Mouse (Mus musculus) midbrain, embryonic 12.5 days (tissue): ENCODE data around the gene Ints4. TPM values are rescaled to one million over a fixed set of nuclear protein-coding genes. Genes with fewer than 3 reads are reported as not detected.
"Not testable (repeated sequence)": the region's sequence is repeated elsewhere in the genome, so short reads cannot be mapped to it uniquely, and the experiment has no call there.

Source experiments
- ATAC-seq: fragments of 200-750 bp; cut with Nextera tagmentation; 2 replicates; pipeline ENCODE4 v1.8.0; 2017; ENCODE audit warnings: low read depth, moderate TSS enrichment, moderate library complexity; ENCODE audit not compliant: low FRiP score
- H3K27ac ChIP-seq: fragments of 300-500 bp; sonication (generic); replicated peaks from 2 replicates; pipeline ENCODE4 v1.5.1; 2016; ENCODE audit warnings: mild to moderate bottlenecking
- H3K27me3 ChIP-seq: fragments of 300-500 bp; sonication (generic); 2 replicates; pipeline ENCODE4 v1.6.1; 2016; ENCODE audit warnings: mild to moderate bottlenecking
- H3K36me3 ChIP-seq: fragments of 300-500 bp; sonication (generic); 2 replicates; pipeline ENCODE4 v1.6.1; 2016
- H3K4me1 ChIP-seq: fragments of 300-500 bp; sonication (generic); 2 replicates; pipeline ENCODE4 v1.6.1; 2016
- H3K4me2 ChIP-seq: fragments of 300-500 bp; sonication (generic); replicated peaks from 2 replicates; pipeline ENCODE4 v1.6.1; 2016; ENCODE audit warnings: mild to moderate bottlenecking, moderate library complexity
- H3K4me3 ChIP-seq: fragments of 300-500 bp; sonication (generic); 2 replicates; pipeline ENCODE4 v1.5.1; 2016; ENCODE audit warnings: mild to moderate bottlenecking
- H3K9ac ChIP-seq: fragments of 300-500 bp; sonication (generic); replicated peaks from 2 replicates; pipeline ENCODE4 v1.6.1; 2016; ENCODE audit warnings: mild to moderate bottlenecking, moderate library complexity
- H3K9me3 ChIP-seq: fragments of 300-500 bp; sonication (generic); 2 replicates; pipeline ENCODE4 v1.6.1; 2016; ENCODE audit warnings: mild to moderate bottlenecking
- WGBS: fragments of 180-500 bp; shearing (Covaris S2); methylation state at CpG from one replicate; pipeline ENCODE4 v1.1.7; 2016; 5-methylcytosine and 5-hydroxymethylcytosine counted together
- polyA plus RNA-seq: library from polyadenylated mRNA; unstranded; fragments of >200 nt; fragmentation: Nextera tagmentation; extraction: Ambion mirVana; gene quantifications from 2 replicates; pipeline ENCODE4 v1.2.1, GENCODE M21; 2016

The Ints4 gene
- polyA plus RNA-seq: 50.1 and 53.3 TPM in 2 replicates

GRCm38 (mm10) chr7:97480821-97481339 is at the start of gene Ints4:
Gene Ints4, plus strand, starts transcription at chr7:97480956.
- peak within 1 kb of the TSS; percentile 69 for H3K27ac ChIP-seq
- peak within 1 kb of the TSS; percentile 89 for H3K4me2 ChIP-seq
- H3K9me3 ChIP-seq: no peaks in the 10 kb centered on the region

GRCm38 (mm10) chr7:97433517-97433916 is 47.2 kb upstream of the Ints4 start:
- not testable (repeated sequence) for H3K36me3 ChIP-seq, ATAC-seq, H3K9me3 ChIP-seq, H3K4me2 ChIP-seq, H3K4me3 ChIP-seq, H3K27ac ChIP-seq, H3K27me3 ChIP-seq, H3K9ac ChIP-seq
- peaks cover 19% of the 10 kb centered on the region for H3K4me1 ChIP-seq
- WGBS: 87% methylated on average over 3 of the region's 3 CpGs

More at GRCm38 (mm10) chr7:97480821-97481339, at the start of gene Ints4:
- WGBS: under 1% methylated on average over 24 of the region's 24 CpGs
- peak; percentile 100 for ATAC-seq
- peak within 1 kb of the TSS; percentile 82 for H3K4me3 ChIP-seq
- H3K27me3 ChIP-seq: no peaks in the 10 kb centered on the region
- peaks cover 15% of the 10 kb centered on the region for H3K4me1 ChIP-seq
- H3K9ac ChIP-seq: peak within 1 kb of the TSS; percentile 66
- peaks cover 13% of the 10 kb centered on the region for H3K36me3 ChIP-seq

- Histone ChIP-seq H3K9me3 (no peaks in the 10 kb centered on the region), H3K4me2 (no peak overlapping the region), H3K9ac (no peak overlapping the region), H3K27ac (no peak overlapping the region), H3K27me3 (no peaks in the 10 kb centered on the region), H3K4me3 (no peak overlapping the region), H3K36me3 (no peaks in the 10 kb centered on the region), H3K4me1 (peaks cover 14% of the 10 kb centered on the region)
- WGBS: 87% methylated on average over 10 of the region's 10 CpGs
- ATAC-seq: no peak
Observed at GRCm38 (mm10) chr7:97434517-97434916, 46.2 kb upstream of the Ints4 start.

- Histone ChIP-seq H3K27ac (no peak overlapping the region), H3K4me3 (no peak overlapping the region), H3K36me3 (no peaks in the 10 kb centered on the region), H3K27me3 (no peaks in the 10 kb centered on the region), H3K9me3 (peaks cover 5% of the 10 kb centered on the region; the same call in 1 of the 2 replicates), H3K4me1 (no peaks in the 10 kb centered on the region), H3K9ac (no peak overlapping the region), H3K4me2 (no peak overlapping the region)
- no peak for ATAC-seq
Observed at GRCm38 (mm10) chr7:97438986-97439385, 41.8 kb upstream of the Ints4 start.

GRCm38 (mm10) chr7:97446171-97446925 is 34.4 kb upstream of the Ints4 start:
- H3K4me3 ChIP-seq: no peak overlapping the region
- 35% methylated on average over 6 of the region's 6 CpGs for WGBS
- H3K27me3 ChIP-seq: no peaks in the 10 kb centered on the region
- H3K9ac ChIP-seq: no peak overlapping the region
- H3K36me3 ChIP-seq: no peaks in the 10 kb centered on the region
- peaks cover 3% of the 10 kb centered on the region; the same call in 1 of the 2 replicates for H3K9me3 ChIP-seq
- peak overlapping the region; percentile 74 for H3K27ac ChIP-seq
- ATAC-seq: peak; percentile 90
- H3K4me2 ChIP-seq: no peak overlapping the region
- H3K4me1 ChIP-seq: 0 out of 2 replicates have a peak, but pooled peaks cover 10% of the 10 kb centered on the region

GRCm38 (mm10) chr7:97447050-97447531 is 33.7 kb upstream of the Ints4 start:
- Histone ChIP-seq H3K4me2 (no peak overlapping the region), H3K4me1 (0 out of 2 replicates have a peak, but pooled peaks cover 10% of the 10 kb centered on the region), H3K9ac (no peak overlapping the region), H3K4me3 (no peak overlapping the region), H3K36me3 (no peaks in the 10 kb centered on the region), H3K27me3 (no peaks in the 10 kb centered on the region), H3K9me3 (no peaks in the 10 kb centered on the region), H3K27ac (peak overlapping the region; percentile 74)
- 55% methylated on average over 6 of the region's 6 CpGs for WGBS
- peak; percentile 70 for ATAC-seq

GRCm38 (mm10) chr7:97451023-97451422 is 29.7 kb upstream of the Ints4 start, which contains the start of gene Kctd14:
Gene Kctd14, plus strand, starts transcription at chr7:97451323.
- WGBS: 82% methylated on average over 2 of the region's 2 CpGs
- H3K4me3 ChIP-seq, ATAC-seq, H3K27me3 ChIP-seq, H3K27ac ChIP-seq, H3K4me2 ChIP-seq, H3K9me3 ChIP-seq, H3K36me3 ChIP-seq, H3K9ac ChIP-seq: not testable (repeated sequence)
- peaks cover 20% of the 10 kb centered on the region; the same call in 1 of the 2 replicates for H3K4me1 ChIP-seq

- Histone ChIP-seq H3K36me3 (no peaks in the 10 kb centered on the region), H3K4me2 (no peak overlapping the region), H3K27ac (no peak overlapping the region), H3K9ac (no peak overlapping the region), H3K4me3 (no peak overlapping the region), H3K9me3 (no peaks in the 10 kb centered on the region), H3K27me3 (peaks cover 10% of the 10 kb centered on the region; the same call in 1 of the 2 replicates), H3K4me1 (peaks cover 11% of the 10 kb centered on the region; the same call in 1 of the 2 replicates)
- 69% methylated on average over 6 of the region's 6 CpGs for WGBS
- ATAC-seq: no peak
Observed at GRCm38 (mm10) chr7:97452196-97452595, 28.6 kb upstream of the Ints4 start.

GRCm38 (mm10) chr7:97453141-97453921 is 27.4 kb upstream of the Ints4 start:
- H3K4me2 ChIP-seq: peak overlapping the region; percentile 59
- no peak overlapping the region for H3K27ac ChIP-seq
- peaks cover 10% of the 10 kb centered on the region; the same call in 1 of the 2 replicates for H3K27me3 ChIP-seq
- 12% methylated on average over 27 of the region's 27 CpGs for WGBS
- H3K36me3 ChIP-seq: no peaks in the 10 kb centered on the region
- H3K4me1 ChIP-seq: peaks cover 11% of the 10 kb centered on the region; the same call in 1 of the 2 replicates
- no peaks in the 10 kb centered on the region for H3K9me3 ChIP-seq
- H3K4me3 ChIP-seq: peak overlapping the region; percentile 35
- no peak for ATAC-seq
- peak overlapping the region; percentile 29 for H3K9ac ChIP-seq

- Histone ChIP-seq H3K27ac (no peak overlapping the region), H3K9ac (no peak overlapping the region), H3K36me3 (no peaks in the 10 kb centered on the region), H3K4me3 (no peak overlapping the region), H3K4me1 (peaks cover 11% of the 10 kb centered on the region; the same call in 1 of the 2 replicates), H3K27me3 (peaks cover 10% of the 10 kb centered on the region; the same call in 1 of the 2 replicates), H3K4me2 (no peak overlapping the region), H3K9me3 (no peaks in the 10 kb centered on the region)
- no peak for ATAC-seq
- 95% methylated on average over 10 of the region's 10 CpGs for WGBS
Observed at GRCm38 (mm10) chr7:97454795-97455194, 26.0 kb upstream of the Ints4 start.

GRCm38 (mm10) chr7:97455577-97455976 is 25.2 kb upstream of the Ints4 start:
- H3K27me3 ChIP-seq: peaks cover 10% of the 10 kb centered on the region; the same call in 1 of the 2 replicates
- no peak overlapping the region for H3K4me2 ChIP-seq
- H3K4me1 ChIP-seq: peaks cover 11% of the 10 kb centered on the region; the same call in 1 of the 2 replicates
- no peaks in the 10 kb centered on the region for H3K36me3 ChIP-seq
- H3K9me3 ChIP-seq: no peaks in the 10 kb centered on the region
- no peak overlapping the region for H3K4me3 ChIP-seq
- WGBS: 89% methylated on average over 3 of the region's 3 CpGs
- H3K9ac ChIP-seq: no peak overlapping the region
- no peak for ATAC-seq
- H3K27ac ChIP-seq: no peak overlapping the region
